Mouse (Mus musculus) lung, embryonic 15.5 days (tissue): ENCODE measurements around the gene Gne. TPM values are rescaled to one million over a fixed set of nuclear protein-coding genes. Genes with fewer than 3 reads are reported as not detected.

Experiments used
- ATAC-seq: fragments of 200-750 bp; cut with Nextera tagmentation; 2 replicates; pipeline ENCODE4 v1.8.0; 2017; ENCODE audit warnings: moderate number of reproducible peaks, borderline replicate concordance; ENCODE audit not compliant: low FRiP score, low TSS enrichment; ENCODE audit errors: extremely low read depth
- H3K27ac ChIP-seq: fragments of 300-500 bp; sonication (generic); 2 replicates; pipeline ENCODE4 v1.5.1; 2015; ENCODE audit warnings: moderate library complexity, mild to moderate bottlenecking, inconsistent platforms
- H3K27me3 ChIP-seq: fragments of 300-500 bp; sonication (generic); 2 replicates; pipeline ENCODE4 v1.6.1; 2015; ENCODE audit warnings: inconsistent platforms
- H3K36me3 ChIP-seq: fragments of 300-500 bp; sonication (generic); 2 replicates; pipeline ENCODE4 v1.6.1; 2015; ENCODE audit warnings: inconsistent platforms
- H3K4me1 ChIP-seq: fragments of 300-500 bp; sonication (generic); 2 replicates; pipeline ENCODE4 v1.6.1; 2015; ENCODE audit warnings: inconsistent platforms
- H3K4me2 ChIP-seq: fragments of 300-500 bp; sonication (generic); 2 replicates; pipeline ENCODE4 v1.6.1; 2015; ENCODE audit warnings: inconsistent platforms, mild to moderate bottlenecking, moderate library complexity
- H3K4me3 ChIP-seq: fragments of 300-500 bp; sonication (generic); 2 replicates; pipeline ENCODE4 v1.5.1; 2015; ENCODE audit warnings: mild to moderate bottlenecking, inconsistent platforms
- H3K9ac ChIP-seq: fragments of 300-500 bp; sonication (generic); 2 replicates; pipeline ENCODE4 v1.6.1; 2015; ENCODE audit warnings: inconsistent platforms
- H3K9me3 ChIP-seq: fragments of 300-500 bp; sonication (generic); 2 replicates; pipeline ENCODE4 v1.6.1; 2016; ENCODE audit warnings: inconsistent platforms
- WGBS: fragments of 180-500 bp; shearing (Covaris S2); methylation state at CpG from one replicate; pipeline ENCODE4 v1.1.7; 2015; 5-methylcytosine and 5-hydroxymethylcytosine counted together
- polyA plus RNA-seq: library from polyadenylated mRNA; unstranded; fragments of >200 nt; fragmentation: Nextera tagmentation; extraction: Ambion mirVana; gene quantifications from 2 replicates; pipeline ENCODE4 v1.2.1, GENCODE M21; 2015

Gne gene
- 40.0 and 43.1 TPM in 2 replicates for polyA plus RNA-seq

- Histone ChIP-seq H3K4me1 (peaks cover 17% of the 10 kb centered on the region), H3K27ac (peak within 1 kb of the TSS; percentile 12; the same call in 1 of the 2 replicates), H3K27me3 (no peaks in the 10 kb centered on the region), H3K9me3 (no peaks in the 10 kb centered on the region), H3K4me2 (peak within 1 kb of the TSS; percentile 53), H3K4me3 (peak within 1 kb of the TSS; percentile 26), H3K9ac (no peak within 1 kb of the TSS), H3K36me3 (no peaks in the 10 kb centered on the region)
- 7% methylated on average over 11 of the region's 11 CpGs for WGBS
- no peak for ATAC-seq
Measured at GRCm38 (mm10) chr4:44083945-44084344, at the start of gene Gne. Gene Gne, minus strand, starts transcription at chr4:44084177.

GRCm38 (mm10) chr4:44126805-44127204 lies 42.8 kb upstream of the Gne start:
- Histone ChIP-seq H3K4me2 (no peak overlapping the region), H3K4me1 (no peaks in the 10 kb centered on the region), H3K36me3 (peaks cover 56% of the 10 kb centered on the region), H3K27ac (no peak overlapping the region), H3K27me3 (no peaks in the 10 kb centered on the region), H3K9me3 (no peaks in the 10 kb centered on the region), H3K9ac (no peak overlapping the region), H3K4me3 (no peak overlapping the region)
- no peak for ATAC-seq
- WGBS, result 87% methylated on average over 12 of the region's 12 CpGs

DNA sequence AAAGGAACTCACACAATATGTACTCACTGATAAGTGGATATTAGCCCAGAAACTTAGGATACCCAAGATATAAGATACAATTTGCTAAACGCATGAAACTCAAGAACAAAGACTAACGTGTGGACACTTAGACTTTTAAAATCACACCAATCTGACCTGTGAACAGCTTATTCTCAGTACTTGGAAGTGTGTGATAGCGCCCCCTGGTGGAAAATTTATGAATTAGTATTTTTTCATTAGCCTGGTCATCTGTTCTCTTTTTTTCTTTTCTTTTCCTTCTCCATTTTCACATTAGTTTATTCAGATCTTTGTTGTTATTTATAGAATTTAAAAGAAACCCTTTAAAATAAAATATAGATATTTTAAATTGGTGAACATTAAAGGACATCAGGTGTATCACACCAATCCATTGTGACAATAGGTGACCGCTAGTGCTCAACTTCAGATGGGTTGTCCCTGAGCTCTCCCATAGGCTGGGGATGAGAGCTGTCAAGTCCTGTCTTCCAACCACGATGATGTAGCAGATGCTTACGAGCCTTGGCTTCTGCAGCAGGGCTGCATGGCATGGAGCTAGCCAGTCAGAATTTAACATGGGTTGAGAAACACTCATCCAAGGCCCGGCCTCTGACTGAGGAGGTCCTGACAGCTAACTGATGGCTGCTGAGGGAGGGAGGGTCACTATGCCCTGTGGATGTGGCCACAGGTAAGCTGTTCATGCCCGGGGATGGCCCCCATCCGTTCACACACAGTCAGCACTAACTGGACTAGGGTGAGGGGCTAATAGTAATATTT lies 35.6 kb upstream of the Gne start:
- Histone ChIP-seq H3K27me3 (no peaks in the 10 kb centered on the region), H3K4me2 (no peak overlapping the region), H3K4me1 (peaks cover 9% of the 10 kb centered on the region), H3K27ac (no peak overlapping the region), H3K9ac (no peak overlapping the region), H3K9me3 (no peaks in the 10 kb centered on the region), H3K4me3 (no peak overlapping the region), H3K36me3 (no peaks in the 10 kb centered on the region)
- WGBS, result 42% methylated on average over 9 of the region's 9 CpGs
- no peak for ATAC-seq

GRCm38 (mm10) chr4:44115046-44115445 lies 31.1 kb upstream of the Gne start:
- WGBS, result 70% methylated on average over 13 of the region's 13 CpGs

DNA sequence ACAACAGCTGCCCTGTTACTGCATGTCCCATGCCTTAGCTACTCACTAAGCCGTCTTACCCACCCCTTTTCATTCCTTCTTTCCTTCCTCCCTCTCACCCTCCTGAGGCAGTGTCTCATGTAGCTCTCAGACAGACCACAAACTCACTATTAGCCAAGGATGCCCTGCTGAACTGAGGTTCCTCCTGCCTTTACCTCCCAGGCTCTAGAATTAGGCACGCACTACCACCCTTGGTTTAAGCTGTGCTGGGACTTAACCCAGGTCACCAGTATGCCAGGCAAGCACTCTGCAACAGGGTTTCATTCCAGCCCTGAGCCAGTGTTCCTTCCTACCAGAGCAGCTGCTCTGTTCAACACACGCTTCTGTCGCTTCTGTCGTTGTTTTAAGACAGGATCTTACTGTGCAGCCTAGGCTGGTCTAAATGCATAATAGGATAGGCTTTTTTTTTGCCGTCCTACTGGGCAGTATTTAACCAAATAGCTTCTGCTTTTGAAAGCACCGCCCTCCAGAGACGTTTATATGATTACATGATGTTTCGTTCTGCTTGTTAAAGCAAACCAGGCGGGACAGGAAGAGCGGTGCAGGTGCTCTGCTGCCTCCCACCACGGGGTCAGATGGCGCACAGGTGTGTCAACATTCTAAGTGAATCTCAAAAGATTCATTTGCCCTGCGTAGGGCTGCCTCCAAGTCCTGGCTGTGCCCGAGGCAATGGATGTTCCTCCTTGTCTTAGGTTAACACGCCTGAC lies 29.6 kb upstream of the Gne start:
- Histone ChIP-seq H3K9me3 (no peaks in the 10 kb centered on the region), H3K4me1 (peaks cover 39% of the 10 kb centered on the region), H3K9ac (no peak overlapping the region), H3K4me3 (no peak overlapping the region), H3K27me3 (no peaks in the 10 kb centered on the region), H3K4me2 (peak overlapping the region; percentile 25), H3K36me3 (no peaks in the 10 kb centered on the region), H3K27ac (peak overlapping the region; percentile 76)
- 25% methylated on average over 16 of the region's 16 CpGs for WGBS
- peak; percentile 28; the same call in 1 of the 2 replicates for ATAC-seq

More at GRCm38 (mm10) chr4:44115046-44115445, 31.1 kb upstream of the Gne start:
- H3K4me2 ChIP-seq, result no peak overlapping the region
- no peaks in the 10 kb centered on the region for H3K27me3 ChIP-seq
- no peak overlapping the region for H3K9ac ChIP-seq
- ATAC-seq, result no peak
- H3K27ac ChIP-seq, result no peak overlapping the region
- H3K36me3 ChIP-seq, result no peaks in the 10 kb centered on the region
- H3K4me3 ChIP-seq, result no peak overlapping the region
- H3K4me1 ChIP-seq, result peaks cover 39% of the 10 kb centered on the region
- no peaks in the 10 kb centered on the region for H3K9me3 ChIP-seq

GRCm38 (mm10) chr4:44112741-44113140 lies 28.8 kb upstream of the Gne start:
- Histone ChIP-seq H3K36me3 (no peaks in the 10 kb centered on the region), H3K4me3 (no peak overlapping the region), H3K4me1 (peaks cover 46% of the 10 kb centered on the region), H3K4me2 (no peak overlapping the region), H3K9me3 (no peaks in the 10 kb centered on the region), H3K27me3 (no peaks in the 10 kb centered on the region), H3K9ac (no peak overlapping the region), H3K27ac (peak overlapping the region; percentile 34)
- WGBS, result 5% methylated on average over 4 of the region's 4 CpGs
- peak; percentile 74 for ATAC-seq

- Histone ChIP-seq H3K4me2 (no peak overlapping the region), H3K4me1 (peaks cover 62% of the 10 kb centered on the region), H3K36me3 (no peaks in the 10 kb centered on the region), H3K27ac (no peak overlapping the region; the same call in 1 of the 2 replicates), H3K9me3 (no peaks in the 10 kb centered on the region), H3K9ac (no peak overlapping the region), H3K4me3 (no peak overlapping the region), H3K27me3 (no peaks in the 10 kb centered on the region)
- ATAC-seq, result no peak
- 74% methylated on average over 7 of the region's 7 CpGs for WGBS
Measured at GRCm38 (mm10) chr4:44110771-44111170, 26.8 kb upstream of the Gne start.

DNA sequence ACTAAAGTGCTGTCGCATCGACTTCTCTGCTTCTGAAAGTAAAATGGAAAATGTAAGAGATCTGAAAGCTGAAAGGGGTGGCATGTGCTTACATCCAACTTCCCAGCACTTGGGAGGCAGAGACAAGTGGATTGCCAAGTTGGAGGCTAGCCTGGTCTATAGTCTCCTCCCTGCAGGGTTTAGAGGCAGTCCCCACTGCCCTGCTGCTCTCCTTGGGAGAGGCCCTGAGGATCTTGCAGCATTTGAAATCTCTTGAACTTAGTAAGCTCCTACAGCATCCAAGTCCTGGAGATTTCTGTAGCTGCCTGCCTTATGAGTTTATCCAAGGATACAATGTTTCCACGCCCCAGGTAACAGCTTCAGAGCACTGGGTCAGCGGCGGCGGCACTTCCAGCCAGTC lies 24.3 kb upstream of the Gne start:
- ATAC-seq, result no peak
- Histone ChIP-seq H3K9ac (no peak overlapping the region), H3K4me1 (peaks cover 70% of the 10 kb centered on the region), H3K36me3 (no peaks in the 10 kb centered on the region), H3K4me3 (no peak overlapping the region), H3K27ac (peak overlapping the region; percentile 86), H3K27me3 (no peaks in the 10 kb centered on the region), H3K9me3 (no peaks in the 10 kb centered on the region), H3K4me2 (no peak overlapping the region)
- WGBS, result 84% methylated on average over 6 of the region's 6 CpGs

DNA sequence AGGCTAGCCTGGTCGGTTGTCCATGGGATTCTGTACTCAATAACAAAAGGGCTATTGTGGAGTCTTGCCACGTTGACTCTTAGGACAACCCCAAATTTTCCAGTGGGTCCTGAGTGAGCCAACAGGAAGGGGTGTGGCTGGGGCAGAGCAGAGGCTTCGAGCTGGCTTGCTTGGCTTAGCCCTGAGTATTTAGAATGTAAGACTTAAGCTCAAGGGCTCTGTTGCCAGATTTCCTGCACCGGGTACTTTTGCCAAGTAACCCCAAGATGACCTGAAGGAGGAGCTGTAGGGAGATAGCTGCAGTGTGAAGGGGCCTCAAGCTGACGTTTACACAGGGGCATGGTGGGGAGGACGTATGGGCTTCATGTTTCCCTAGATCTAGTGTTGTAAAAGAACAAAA lies 23.4 kb upstream of the Gne start:
- H3K27ac ChIP-seq, result peak overlapping the region; percentile 86
- no peaks in the 10 kb centered on the region for H3K36me3 ChIP-seq
- H3K9me3 ChIP-seq, result no peaks in the 10 kb centered on the region
- 11% methylated on average over 6 of the region's 6 CpGs for WGBS
- no peak overlapping the region for H3K4me3 ChIP-seq
- peaks cover 63% of the 10 kb centered on the region for H3K4me1 ChIP-seq
- ATAC-seq, result peak; percentile 62
- peak overlapping the region; percentile 52 for H3K4me2 ChIP-seq
- no peak overlapping the region for H3K9ac ChIP-seq
- H3K27me3 ChIP-seq, result no peaks in the 10 kb centered on the region

GRCm38 (mm10) chr4:44106297-44106821 lies 22.4 kb upstream of the Gne start:
- peak overlapping the region; percentile 27 for H3K4me3 ChIP-seq
- H3K36me3 ChIP-seq, result no peaks in the 10 kb centered on the region
- H3K27ac ChIP-seq, result peak overlapping the region; percentile 86
- 0 out of 2 replicates have a peak overlapping the region, but pooled peaks have one; percentile 13 for H3K9ac ChIP-seq
- no peaks in the 10 kb centered on the region for H3K27me3 ChIP-seq
- peak overlapping the region; percentile 52 for H3K4me2 ChIP-seq
- peak; percentile 52; the same call in 1 of the 2 replicates for ATAC-seq
- peaks cover 59% of the 10 kb centered on the region for H3K4me1 ChIP-seq
- H3K9me3 ChIP-seq, result no peaks in the 10 kb centered on the region
- 10% methylated on average over 18 of the region's 18 CpGs for WGBS

- no peak overlapping the region for H3K9ac ChIP-seq
Measured at GRCm38 (mm10) chr4:44104195-44104917, 20.4 kb upstream of the Gne start.

More at GRCm38 (mm10) chr4:44104195-44104917, 20.4 kb upstream of the Gne start:
- no peaks in the 10 kb centered on the region for H3K27me3 ChIP-seq
- H3K27ac ChIP-seq, result peak overlapping the region; percentile 86
- no peaks in the 10 kb centered on the region for H3K9me3 ChIP-seq
- peak; percentile 30; the same call in 1 of the 2 replicates for ATAC-seq
- H3K4me1 ChIP-seq, result peaks cover 51% of the 10 kb centered on the region
- WGBS, result 28% methylated on average over 8 of the region's 8 CpGs
- H3K4me2 ChIP-seq, result no peak overlapping the region
- no peaks in the 10 kb centered on the region for H3K36me3 ChIP-seq
- H3K4me3 ChIP-seq, result no peak overlapping the region
